Mouse (Mus musculus) NIH3T3 (cell line): ENCODE results near the gene Prss36.
A peak's percentile ranks its signal among the peaks of the same experiment; 100 is the strongest.

Experiments
- DNase-seq: peaks from one replicate; pipeline ENCODE4 v3.0.0-alpha.2; 2012; ENCODE audit warnings: low read depth

Prss36 gene

GRCm38 (mm10) chr7:127935028-127935722, 11.3 kb downstream of the Prss36 start:
- DNase-seq, result peak; percentile 95

- DNase-seq, result no peak
Observed at GRCm38 (mm10) chr7:127934075-127934474, 12.4 kb downstream of the Prss36 start.

GRCm38 (mm10) chr7:127932273-127933031, 14.1 kb downstream of the Prss36 start:
- peak; percentile 55 for DNase-seq

GRCm38 (mm10) chr7:127931351-127932135, 15.0 kb downstream of the Prss36 start:
- DNase-seq, result peak; percentile 90

- DNase-seq, result no peak
Observed at GRCm38 (mm10) chr7:127930636-127931035, 15.9 kb downstream of the Prss36 start.

- DNase-seq, result no peak
Observed at GRCm38 (mm10) chr7:127929923-127930322, 16.6 kb downstream of the Prss36 start, which contains the start of gene Prss8. Gene Prss8, minus strand, starts transcription at chr7:127930104.

- DNase-seq, result no peak
Observed at GRCm38 (mm10) chr7:127928596-127928995, 17.9 kb downstream of the Prss36 start.

GRCm38 (mm10) chr7:127927726-127928125, 18.8 kb downstream of the Prss36 start:
- no peak for DNase-seq

GRCm38 (mm10) chr7:127926846-127927245, 19.7 kb downstream of the Prss36 start:
- DNase-seq, result no peak

- DNase-seq, result no peak
Observed at GRCm38 (mm10) chr7:127926066-127926465, 20.5 kb downstream of the Prss36 start.

- no peak for DNase-seq
Observed at GRCm38 (mm10) chr7:127925252-127925651, 21.3 kb downstream of the Prss36 start.

- DNase-seq, result no peak
Observed at GRCm38 (mm10) chr7:127923714-127924113, 22.8 kb downstream of the Prss36 start.

- no peak for DNase-seq
Observed at GRCm38 (mm10) chr7:127922451-127923275, 23.9 kb downstream of the Prss36 start.

- DNase-seq, result peak; percentile 67
Observed at GRCm38 (mm10) chr7:127921516-127921915, 25.0 kb downstream of the Prss36 start.

- DNase-seq, result peak; percentile 38
Observed at GRCm38 (mm10) chr7:127919290-127919689, 27.2 kb downstream of the Prss36 start.

GRCm38 (mm10) chr7:127918203-127918602, 28.3 kb downstream of the Prss36 start:
- DNase-seq, result peak; percentile 66

GRCm38 (mm10) chr7:127915293-127915692, 31.2 kb downstream of the Prss36 start:
- DNase-seq, result no peak

- DNase-seq, result no peak
Observed at GRCm38 (mm10) chr7:127912938-127913337, 33.6 kb downstream of the Prss36 start.

GRCm38 (mm10) chr7:127912190-127912871, 34.2 kb downstream of the Prss36 start, which contains the start of gene Kat8:
Gene Kat8, plus strand, starts transcription at chr7:127912516.
- DNase-seq, result peak; percentile 93

GRCm38 (mm10) chr7:127908656-127909055, 37.9 kb downstream of the Prss36 start:
- no peak for DNase-seq

- DNase-seq, result no peak
Observed at GRCm38 (mm10) chr7:127907939-127908338, 38.6 kb downstream of the Prss36 start.
